8 mouse cellular contexts compared by ENCODE assay signal in genomic region chr2:101905534-101906378, GRCm38 (mm10). TPM values are rescaled to one million over a fixed set of nuclear protein-coding genes. Genes with fewer than 3 reads are reported as not detected.
DNase-seq lines count a peak whose midpoint lies in the region; ATAC-seq and TF ChIP-seq lines count a peak whose summit lies in the region.

No protein-coding gene starts in this region.

- intact Hi-C loops in heart, postnatal 36 days (cut with DNase I): loop anchor here (1.0 to 10.0 kb wide), 7 partner anchors 125 to 1169 kb away; partner anchors contain the start of genes Apip and Pdhx

- WGBS in forebrain, embryonic 16.5 days: 16% methylated on average over 21 of the region's 21 CpGs

- peaks cover 2% of the 10 kb centered on the region for H3K4me1 ChIP-seq in ES-Bruce4 (ENCODE audit: control insufficient read depth, insufficient read depth, low read length)
- H3K4me1 ChIP-seq in forebrain, embryonic 16.5 days (replicated peaks; ENCODE audit: control insufficient read depth, insufficient read depth, low read length): peaks cover 9% of the 10 kb centered on the region

- ATAC-seq in forebrain, embryonic 16.5 days: peak; percentile 77
- ATAC-seq in neutrophil, adult 5-6 weeks (ENCODE audit: extremely low read depth, insufficient number of reproducible peaks, low FRiP score, poor library complexity, severe bottlenecking): peak; percentile 66

- H3K9ac ChIP-seq in ES-Bruce4 (ENCODE audit: low read depth, poor library complexity, severe bottlenecking): peak overlapping the region; percentile 63; the same call in 1 of the 2 replicates
- H3K9ac ChIP-seq in forebrain, embryonic 16.5 days (replicated peaks; ENCODE audit: low read depth, low read length): peak overlapping the region; percentile 58

- DNase-seq in cerebellum, adult 11 months: peak; percentile 87
- peak; percentile 76 to 81 for DNase-seq in heart, postnatal 36 days
- peak; percentile 74 to 92 for DNase-seq in layer of hippocampus, adult 18-20 months (ENCODE audit: low spot score in 2 of 2)
- peak; percentile 78 to 82 for DNase-seq in lung, adult 18-20 months
- peak; percentile 68 for DNase-seq in testis, postnatal 14 days (ENCODE audit: low spot score)

- TF ChIP-seq EP300 in ES-Bruce4 (IDR thresholded peaks at IDR 0.05; ENCODE audit: insufficient read depth, low read depth, low read length): no peak

- H3K27me3 ChIP-seq in ES-Bruce4 (ENCODE audit: control insufficient read depth, insufficient read depth, low read length, poor library complexity, severe bottlenecking): no peaks in the 10 kb centered on the region
- no peaks in the 10 kb centered on the region for H3K27me3 ChIP-seq in forebrain, embryonic 16.5 days (replicated peaks; ENCODE audit: control insufficient read depth, insufficient read depth, low read length)

- no peak overlapping the region for H3K27ac ChIP-seq in ES-Bruce4 (ENCODE audit: insufficient read depth, low read length)
- 0 out of 2 replicates have a peak overlapping the region, but pooled peaks have one; percentile 12 for H3K27ac ChIP-seq in forebrain, embryonic 16.5 days (ENCODE audit: low read length)

- TF ChIP-seq POLR2A in ES-Bruce4 (IDR thresholded peaks at IDR 0.05; ENCODE audit: insufficient read depth, low read length): no peak

- H3K36me3 ChIP-seq in ES-Bruce4 (ENCODE audit: control insufficient read depth, insufficient read depth, low read length, poor library complexity, severe bottlenecking): no peaks in the 10 kb centered on the region
- H3K36me3 ChIP-seq in forebrain, embryonic 16.5 days (ENCODE audit: control insufficient read depth, insufficient read depth): no peaks in the 10 kb centered on the region; the same call in 1 of the 2 replicates

- no peaks in the 10 kb centered on the region for H3K9me3 ChIP-seq in ES-Bruce4 (replicated peaks; ENCODE audit: control insufficient read depth, insufficient read depth, low read length, poor library complexity, severe bottlenecking)
- H3K9me3 ChIP-seq in forebrain, embryonic 16.5 days (ENCODE audit: control insufficient read depth, low read length): no peaks in the 10 kb centered on the region

- H3K4me2 ChIP-seq in forebrain, embryonic 16.5 days (ENCODE audit: low read length): peak overlapping the region; percentile 58

- H3K4me3 ChIP-seq in ES-Bruce4 (ENCODE audit: low read depth, low read length): no peak overlapping the region
- H3K4me3 ChIP-seq in forebrain, embryonic 16.5 days (replicated peaks; ENCODE audit: low read length): peak overlapping the region; percentile 26

- peak; percentile 80 for TF ChIP-seq CTCF in ES-Bruce4 (IDR thresholded peaks at IDR 0.05; ENCODE audit: low read depth, low read length)

RNA-seq across cellular contexts. Expression of gene Commd9, which starts 19.7 kb away (rescaled TPM):
- 29.5 and 32.2 TPM in 2 replicates for polyA plus RNA-seq in ES-Bruce4 (2011; ENCODE audit: insufficient read depth, insufficient read length, low read depth, missing spikeins)
- polyA plus RNA-seq in forebrain, embryonic 16.5 days (2015; fragmentation: Nextera tagmentation; extraction: Ambion mirVana): 97.4 and 99.3 TPM in 2 replicates
- 10 to 100 TPM; 29.1 to 30.2 TPM for total RNA-seq in heart, postnatal 36 days (2021)
- 10 to 100 TPM; 34.6 to 39.3 TPM for total RNA-seq in layer of hippocampus, adult 18-20 months (2021)
- total RNA-seq in neutrophil, adult 5-6 weeks (2017): 16.9 and 32.0 TPM in 2 replicates

RNA-seq across cellular contexts. Expression of gene Prr5l, which starts 22.9 kb away (rescaled TPM):
- 28.2 and 28.6 TPM in 2 replicates for polyA plus RNA-seq in ES-Bruce4 (2011; ENCODE audit: insufficient read depth, insufficient read length, low read depth, missing spikeins)
- 5.5 and 6.6 TPM in 2 replicates for polyA plus RNA-seq in forebrain, embryonic 16.5 days (2015; fragmentation: Nextera tagmentation; extraction: Ambion mirVana)
- 1 to 10 TPM; 1.3 to 1.7 TPM for total RNA-seq in heart, postnatal 36 days (2021)
- total RNA-seq in layer of hippocampus, adult 18-20 months (2021): 1 to 10 TPM; 8.3 to 9.8 TPM
- 64.6 and 70.7 TPM in 2 replicates for total RNA-seq in neutrophil, adult 5-6 weeks (2017)
